Mouse (Mus musculus): ENCODE measurements around the gene Ptcra.
A peak's percentile ranks its signal among the peaks of the same experiment; 100 is the strongest.
"Not testable (repeated sequence)": the region's sequence is repeated elsewhere in the genome, so short reads cannot be mapped to it uniquely, and the experiment has no call there.

The Ptcra gene

GRCm38 (mm10) chr17:46763544-46763943 is at the start of gene Ptcra:
Gene Ptcra (minus strand): TSS chr17:46763712.
- no peak for DNase-seq (ENCODE audit: low read depth, low spot score)

- DNase-seq (ENCODE audit: low read depth, low spot score) = no peak
These were observed 48.9 kb upstream of the Ptcra start for GRCm38 (mm10) chr17:46812442-46812841.

GRCm38 (mm10) chr17:46810672-46811071 is 47.2 kb upstream of the Ptcra start:
- DNase-seq (ENCODE audit: low read depth, low spot score) = no peak

- no peak for DNase-seq (ENCODE audit: low read depth, low spot score)
These were observed 45.8 kb upstream of the Ptcra start for GRCm38 (mm10) chr17:46809131-46809830.

- DNase-seq (ENCODE audit: low read depth, low spot score) = no peak
These were observed 44.9 kb upstream of the Ptcra start for GRCm38 (mm10) chr17:46808376-46808775.

- DNase-seq (ENCODE audit: low read depth, low spot score) = no peak
These were observed 38.2 kb upstream of the Ptcra start for GRCm38 (mm10) chr17:46801761-46802160.

GRCm38 (mm10) chr17:46799680-46800079 is 36.2 kb upstream of the Ptcra start:
- DNase-seq (ENCODE audit: low read depth, low spot score) = no peak

GRCm38 (mm10) chr17:46797386-46797785 is 33.9 kb upstream of the Ptcra start:
- no peak for DNase-seq (ENCODE audit: low read depth, low spot score)

GRCm38 (mm10) chr17:46796743-46797142 is 33.2 kb upstream of the Ptcra start:
- DNase-seq (ENCODE audit: low read depth, low spot score) = no peak

- DNase-seq (ENCODE audit: low read depth, low spot score) = no peak
These were observed 29.5 kb upstream of the Ptcra start for GRCm38 (mm10) chr17:46792963-46793362.

GRCm38 (mm10) chr17:46787974-46788373 is 24.5 kb upstream of the Ptcra start:
- DNase-seq (ENCODE audit: low read depth, low spot score) = not testable (repeated sequence)

GRCm38 (mm10) chr17:46786952-46787351 is 23.4 kb upstream of the Ptcra start:
- DNase-seq (ENCODE audit: low read depth, low spot score) = no peak

GRCm38 (mm10) chr17:46783222-46783565 is 19.7 kb upstream of the Ptcra start:
- DNase-seq (ENCODE audit: low read depth, low spot score) = no peak

- peak; percentile 91 for DNase-seq (ENCODE audit: low read depth, low spot score)
These were observed 19.1 kb upstream of the Ptcra start, which contains the start of gene Rpl7l1 for GRCm38 (mm10) chr17:46782341-46783221. Gene Rpl7l1 (minus strand): TSS chr17:46782672.

- DNase-seq (ENCODE audit: low read depth, low spot score) = no peak
These were observed 18.4 kb upstream of the Ptcra start for GRCm38 (mm10) chr17:46781876-46782275.

GRCm38 (mm10) chr17:46776087-46776486 is 12.6 kb upstream of the Ptcra start:
- no peak for DNase-seq (ENCODE audit: low read depth, low spot score)

GRCm38 (mm10) chr17:46775070-46775469 is 11.6 kb upstream of the Ptcra start:
- DNase-seq (ENCODE audit: low read depth, low spot score) = no peak

- no peak for DNase-seq (ENCODE audit: low read depth, low spot score)
These were observed 10.6 kb upstream of the Ptcra start for GRCm38 (mm10) chr17:46774131-46774472.

- DNase-seq (ENCODE audit: low read depth, low spot score) = no peak
These were observed 10.0 kb upstream of the Ptcra start for GRCm38 (mm10) chr17:46773278-46774130.

- DNase-seq (ENCODE audit: low read depth, low spot score) = no peak
These were observed 9.1 kb upstream of the Ptcra start, which contains the start of gene 2310039H08Rik for GRCm38 (mm10) chr17:46772404-46773277. Gene 2310039H08Rik (plus strand): TSS chr17:46772635.

- DNase-seq (ENCODE audit: low read depth, low spot score) = no peak
These were observed 8.5 kb upstream of the Ptcra start for GRCm38 (mm10) chr17:46772038-46772403.

All from c-Kit-negative CD71-positive TER-119-positive erythroid progenitor cells, embryonic 14.5 days (primary cell).